Mouse (Mus musculus) 3134 (cell line): ENCODE data around the gene Fnbp1.

Experiments used
- DNase-seq: peaks from one replicate; pipeline ENCODE4 v3.0.0-alpha.2; 2011; ENCODE audit warnings: low spot score; ENCODE audit not compliant: insufficient read length; ENCODE audit errors: extremely low read depth

The Fnbp1 gene

GRCm38 (mm10) chr2:31127899-31128298, 13.9 kb downstream of the Fnbp1 start:
- DNase-seq: peak; percentile 45

GRCm38 (mm10) chr2:31127219-31127618, 14.6 kb downstream of the Fnbp1 start:
- no peak for DNase-seq

GRCm38 (mm10) chr2:31126048-31126447, 15.8 kb downstream of the Fnbp1 start:
- no peak for DNase-seq

- no peak for DNase-seq
Measured at GRCm38 (mm10) chr2:31125156-31125555, 16.7 kb downstream of the Fnbp1 start.

- peak; percentile 31 for DNase-seq
Measured at GRCm38 (mm10) chr2:31124694-31125093, 17.1 kb downstream of the Fnbp1 start.

- no peak for DNase-seq
Measured at GRCm38 (mm10) chr2:31123493-31123892, 18.3 kb downstream of the Fnbp1 start.

GRCm38 (mm10) chr2:31122806-31123205, 19.0 kb downstream of the Fnbp1 start:
- DNase-seq: no peak

- DNase-seq: no peak
Measured at GRCm38 (mm10) chr2:31121131-31121693, 20.6 kb downstream of the Fnbp1 start.

GRCm38 (mm10) chr2:31119795-31120194, 22.0 kb downstream of the Fnbp1 start:
- DNase-seq: no peak

- DNase-seq: no peak
Measured at GRCm38 (mm10) chr2:31118639-31119380, 23.0 kb downstream of the Fnbp1 start.

- DNase-seq: peak; percentile 27
Measured at GRCm38 (mm10) chr2:31118211-31118610, 23.6 kb downstream of the Fnbp1 start.

- no peak for DNase-seq
Measured at GRCm38 (mm10) chr2:31115943-31116731, 25.7 kb downstream of the Fnbp1 start.

- no peak for DNase-seq
Measured at GRCm38 (mm10) chr2:31115091-31115942, 26.5 kb downstream of the Fnbp1 start.

GRCm38 (mm10) chr2:31114205-31114604, 27.6 kb downstream of the Fnbp1 start:
- no peak for DNase-seq

- no peak for DNase-seq
Measured at GRCm38 (mm10) chr2:31111685-31112084, 30.1 kb downstream of the Fnbp1 start.

- no peak for DNase-seq
Measured at GRCm38 (mm10) chr2:31109960-31110548, 31.8 kb downstream of the Fnbp1 start.

GRCm38 (mm10) chr2:31108186-31108585, 33.6 kb downstream of the Fnbp1 start:
- DNase-seq: no peak

- DNase-seq: no peak
Measured at GRCm38 (mm10) chr2:31106621-31107320, 35.0 kb downstream of the Fnbp1 start.

- DNase-seq: no peak
Measured at GRCm38 (mm10) chr2:31106004-31106403, 35.8 kb downstream of the Fnbp1 start.

- DNase-seq: no peak
Measured at GRCm38 (mm10) chr2:31105279-31105678, 36.5 kb downstream of the Fnbp1 start.
